Mouse (Mus musculus) inflammation-experienced regulatory T-cells, adult 6 months (primary cell): ENCODE data around the gene Nup153. TPM values are rescaled to one million over a fixed set of nuclear protein-coding genes. Genes with fewer than 3 reads are reported as not detected.
A peak's percentile ranks its signal among the peaks of the same experiment; 100 is the strongest.

Source experiments
- ATAC-seq: one replicate; pipeline ENCODE4 v1.8.0; 2017
- polyA plus RNA-seq, 3 experiments: library from polyadenylated mRNA; unstranded; fragments of 100-300 nt; shearing (Covaris generic); gene quantifications; one replicate each; pipeline ENCODE4 v1.2.1; 2017

Gene Nup153
- polyA plus RNA-seq, 3 experiments from 2014 or later = 45.4 to 74.4 (median 73.1) TPM

DNA sequence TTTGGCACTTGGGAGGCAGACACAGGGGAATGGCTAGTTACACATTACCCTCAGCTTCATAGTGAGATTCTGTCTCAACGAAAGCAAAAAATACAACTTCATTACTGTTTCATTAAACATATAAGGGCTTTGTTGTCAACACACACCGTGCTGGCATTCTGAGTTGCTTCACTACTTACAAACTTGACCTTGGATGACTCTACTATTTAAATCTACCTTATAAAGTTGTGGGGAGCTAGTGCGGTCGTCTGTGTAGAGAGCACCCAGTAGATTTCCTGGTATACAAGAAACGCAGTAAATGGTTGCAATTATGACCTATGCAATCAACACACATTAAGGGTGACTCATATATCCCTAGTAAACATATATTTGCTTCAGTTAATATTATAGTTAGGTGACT lies 671 bp upstream of the Nup153 start:
- ATAC-seq = peak; percentile 6

DNA sequence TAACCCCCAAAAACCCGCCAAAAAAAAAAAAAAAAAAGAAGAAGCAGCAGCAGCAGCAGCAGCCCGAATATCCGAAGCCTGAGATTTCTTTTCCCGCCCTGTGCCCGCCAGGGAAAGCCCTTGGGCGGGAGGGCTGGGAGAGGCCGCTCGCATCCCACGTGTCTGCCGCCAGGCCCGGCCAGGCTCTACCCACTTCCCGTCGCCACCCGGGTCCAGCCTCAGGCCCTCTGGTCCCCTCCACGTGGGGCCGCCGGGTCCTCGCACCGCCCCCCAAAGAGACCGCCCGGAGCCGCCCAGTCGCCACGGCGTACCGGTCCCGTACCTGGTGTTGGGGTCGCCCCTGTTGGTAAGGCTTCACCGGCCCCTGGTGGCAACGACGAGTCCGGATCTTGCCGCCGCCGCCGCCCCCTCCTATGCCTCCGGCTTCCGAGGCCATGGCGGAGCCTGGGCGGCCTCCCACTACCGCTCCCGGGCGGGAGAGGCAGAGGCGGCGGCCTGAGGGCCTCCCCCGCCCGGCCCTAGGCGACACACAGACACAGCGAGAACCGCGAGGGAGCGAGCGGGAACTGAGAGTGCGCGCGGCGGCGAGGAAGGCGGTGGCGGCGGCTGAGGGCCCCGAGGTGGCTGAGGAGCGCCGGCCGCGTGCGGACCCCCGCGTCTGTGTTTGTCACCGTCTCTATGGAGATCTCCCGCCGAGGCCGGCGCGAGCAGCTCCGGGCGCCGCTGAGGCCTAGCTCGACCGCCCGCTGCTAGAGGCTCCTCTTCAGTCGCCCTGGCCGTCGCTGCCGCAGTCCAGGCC lies 503 bp downstream of the Nup153 start:
- peak; percentile 47 for ATAC-seq

DNA sequence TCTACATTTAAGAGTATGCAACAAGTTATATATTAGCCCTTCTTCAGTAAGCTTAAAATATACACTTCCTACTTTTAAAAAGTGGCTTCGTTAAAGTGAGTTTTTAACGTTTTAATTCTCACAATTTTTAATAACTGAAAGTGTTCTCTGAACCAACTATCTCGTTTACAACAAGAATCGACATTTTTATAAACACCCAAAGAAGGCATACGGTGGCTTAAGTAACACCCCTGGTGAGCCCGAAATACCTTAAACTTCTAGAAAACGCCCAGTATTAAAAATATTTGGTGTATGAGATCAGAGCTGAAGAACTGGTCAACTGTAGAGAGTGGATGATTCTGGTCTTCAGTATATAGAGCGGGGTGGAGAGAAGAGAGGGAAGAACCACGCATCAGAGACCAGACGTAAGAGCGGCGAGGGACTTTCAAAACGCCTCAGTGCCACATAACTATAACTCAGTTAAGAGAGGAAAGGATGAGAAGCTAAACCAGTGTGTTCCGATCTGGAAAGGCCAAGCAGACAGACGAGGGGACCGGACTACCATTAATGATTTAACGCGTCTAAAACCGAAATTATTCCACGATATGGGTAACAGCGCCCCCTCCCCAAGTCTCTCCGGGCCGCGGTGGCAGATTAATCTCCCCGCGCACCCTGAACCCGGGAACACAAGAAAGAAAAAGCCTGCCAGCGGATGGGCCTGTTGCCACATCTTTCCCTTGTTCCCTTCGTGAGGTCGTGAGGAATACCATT lies 1.3 kb downstream of the Nup153 start:
- ATAC-seq = no peak

DNA sequence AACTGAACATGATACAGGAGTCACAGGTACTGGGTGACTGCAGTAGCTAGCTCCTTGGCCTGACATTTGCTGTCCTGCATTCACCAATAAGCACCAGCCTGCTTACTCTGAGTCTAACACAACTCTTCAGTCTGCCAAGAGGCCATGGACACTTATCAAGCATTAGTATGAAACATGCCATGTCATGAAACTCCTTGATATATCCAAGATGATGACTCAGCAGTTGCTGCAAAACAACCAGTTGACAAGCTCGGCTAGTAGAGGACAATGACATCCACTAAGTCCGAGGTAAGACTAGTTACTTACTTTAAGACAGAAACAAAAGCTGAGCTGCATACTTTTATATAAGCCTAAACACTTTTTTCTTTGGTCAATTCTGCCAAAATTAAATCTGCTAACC lies 2.5 kb downstream of the Nup153 start:
- peak; percentile 12 for ATAC-seq

DNA sequence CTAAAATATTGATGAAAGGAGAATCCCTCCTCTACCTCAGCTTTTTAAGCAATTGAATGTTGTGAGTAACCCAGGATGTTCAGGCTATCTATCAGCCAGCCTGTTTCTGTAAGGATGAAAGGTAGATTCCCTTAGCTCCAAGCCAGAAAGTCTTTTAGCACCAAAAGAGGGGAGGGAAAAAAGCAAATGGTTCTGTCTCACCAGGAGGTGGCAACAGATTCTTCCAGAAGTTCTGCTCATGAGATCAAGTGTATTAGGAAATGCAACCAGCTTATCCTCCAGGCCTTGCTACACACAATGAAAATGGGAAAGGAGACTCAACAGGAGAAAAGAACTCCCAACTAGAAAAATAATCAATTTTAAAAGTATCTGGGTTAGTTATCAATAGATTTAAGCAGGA lies 3.4 kb downstream of the Nup153 start:
- no peak for ATAC-seq

DNA sequence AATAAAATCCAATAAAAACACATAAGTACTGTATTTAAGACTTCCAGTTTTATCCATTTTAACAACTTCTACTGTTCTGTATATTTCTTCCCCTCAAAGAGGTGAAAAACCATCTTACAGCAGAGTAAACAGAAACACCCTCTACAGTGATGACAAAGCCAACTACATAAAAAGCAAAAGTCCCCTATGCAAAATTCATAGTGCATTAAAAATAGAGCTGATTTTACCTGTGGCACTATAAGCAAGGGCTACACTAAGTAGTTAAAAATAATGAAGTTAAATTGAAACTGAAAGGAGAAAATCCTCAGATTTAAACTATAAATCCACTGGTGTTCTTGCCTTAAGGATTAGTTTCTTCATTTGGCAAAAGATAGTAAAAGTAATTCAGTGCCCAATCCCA lies 6.7 kb downstream of the Nup153 start:
- peak; percentile 32 for ATAC-seq

DNA sequence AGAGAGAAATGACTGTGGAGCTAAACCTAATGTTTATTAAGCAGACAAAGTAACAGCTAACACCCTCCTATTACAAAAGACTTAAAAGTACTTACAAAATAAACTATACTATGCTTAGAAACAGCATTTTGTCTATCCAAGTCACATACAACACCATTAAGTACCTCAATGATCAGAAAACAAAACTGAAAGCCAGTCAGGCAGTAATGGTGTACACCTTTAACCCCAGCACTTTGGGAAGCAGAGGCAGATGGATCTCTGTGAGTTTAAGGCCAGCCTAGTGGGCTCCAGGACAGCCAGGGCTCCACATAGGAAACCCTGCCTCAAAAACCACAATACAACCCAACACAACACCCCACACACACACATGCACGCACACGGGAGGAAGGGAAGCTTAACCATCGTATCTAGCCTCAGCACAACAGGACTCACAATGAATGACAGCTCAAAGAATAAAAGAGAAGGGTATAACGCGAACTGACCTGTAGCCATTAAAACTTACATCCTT lies 8.8 kb downstream of the Nup153 start:
- ATAC-seq = peak; percentile 57

DNA sequence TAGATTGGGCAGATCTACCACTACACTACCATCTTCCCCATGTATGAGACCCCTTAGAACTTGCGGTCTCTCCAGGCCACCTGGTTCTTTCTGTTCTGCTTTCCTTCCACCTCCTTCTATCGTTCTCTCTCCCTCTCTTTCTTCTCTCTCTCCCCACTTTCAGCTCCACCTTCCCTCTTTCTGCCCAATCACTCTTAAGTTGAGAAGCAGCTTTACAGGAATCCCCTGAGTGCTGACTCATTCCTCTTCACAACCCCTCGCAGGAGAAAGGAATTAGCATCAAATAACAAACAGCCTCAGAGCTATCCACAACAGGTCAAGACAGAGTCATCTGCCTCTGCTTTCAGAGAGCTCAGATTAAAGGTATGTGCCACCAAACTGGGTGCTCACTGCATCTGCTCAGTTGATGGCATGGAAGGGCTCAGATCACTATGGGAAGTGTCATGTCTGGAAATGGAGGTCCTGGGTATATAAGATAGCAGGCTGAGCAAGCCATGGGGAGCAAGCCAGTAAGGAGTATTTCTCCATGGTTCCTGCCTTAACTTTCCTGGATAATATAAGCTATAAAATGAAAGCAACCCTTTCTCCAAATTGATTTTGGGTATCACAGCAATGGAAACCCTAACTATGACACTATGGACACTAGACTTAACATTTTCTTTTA lies 11.6 kb downstream of the Nup153 start:
- ATAC-seq = no peak

DNA sequence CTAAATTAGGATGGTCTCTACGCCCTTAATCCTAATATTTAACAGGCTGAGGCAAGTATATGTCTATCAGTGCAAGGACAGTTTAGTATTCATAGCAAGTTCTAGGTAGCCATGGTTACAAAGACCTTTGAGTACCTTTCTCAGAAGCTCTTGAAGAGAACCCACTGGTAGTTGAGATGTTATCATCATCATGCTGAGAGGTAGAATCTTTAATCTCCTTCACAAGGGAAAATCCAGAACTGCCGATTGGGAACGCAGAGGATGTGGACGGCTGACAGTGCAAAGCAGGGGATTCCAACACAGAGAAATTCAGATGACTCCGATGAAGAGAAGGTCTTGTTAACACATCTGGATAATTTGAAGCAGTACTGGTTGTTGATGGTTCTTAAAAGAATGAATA lies 14.3 kb downstream of the Nup153 start:
- peak; percentile 60 for ATAC-seq

DNA sequence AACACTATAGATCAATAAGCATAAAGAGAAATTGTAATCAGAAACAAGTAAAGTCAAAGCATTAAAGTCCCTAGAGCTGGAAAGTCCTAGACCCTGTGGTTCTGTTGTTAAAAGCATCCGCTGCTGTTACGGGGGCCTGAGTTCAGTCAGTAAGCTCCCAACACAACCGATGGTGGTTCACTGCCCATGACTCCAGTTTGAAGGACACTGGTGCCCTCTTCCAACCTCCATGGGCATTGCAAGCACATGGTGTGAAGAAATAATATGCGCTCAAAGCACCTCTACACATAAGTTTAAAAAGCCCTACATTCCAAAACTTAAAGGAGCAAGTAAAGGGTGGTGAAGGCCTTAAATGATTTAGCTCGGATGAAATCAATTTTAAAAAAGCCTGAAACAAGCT lies 24.6 kb downstream of the Nup153 start:
- ATAC-seq = no peak

DNA sequence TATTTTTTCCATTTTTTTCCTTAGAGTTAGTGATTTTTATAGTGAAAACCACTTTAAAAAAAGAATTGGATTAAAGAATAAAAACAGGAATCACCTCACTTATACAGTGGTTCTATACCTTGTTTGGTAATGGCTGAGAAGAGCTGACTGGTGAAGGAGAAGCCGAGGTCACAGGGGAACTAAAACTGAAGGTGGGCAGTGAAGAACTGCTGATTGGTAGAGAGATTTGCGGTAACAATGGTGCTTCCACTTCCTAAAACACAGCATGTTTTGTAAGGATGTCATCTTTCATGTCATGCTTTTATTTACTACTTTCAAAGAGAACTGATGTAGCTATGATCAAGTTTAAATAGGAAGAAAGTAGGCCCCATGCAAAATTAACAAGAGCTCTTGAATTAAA lies 26.3 kb downstream of the Nup153 start:
- ATAC-seq = no peak

DNA sequence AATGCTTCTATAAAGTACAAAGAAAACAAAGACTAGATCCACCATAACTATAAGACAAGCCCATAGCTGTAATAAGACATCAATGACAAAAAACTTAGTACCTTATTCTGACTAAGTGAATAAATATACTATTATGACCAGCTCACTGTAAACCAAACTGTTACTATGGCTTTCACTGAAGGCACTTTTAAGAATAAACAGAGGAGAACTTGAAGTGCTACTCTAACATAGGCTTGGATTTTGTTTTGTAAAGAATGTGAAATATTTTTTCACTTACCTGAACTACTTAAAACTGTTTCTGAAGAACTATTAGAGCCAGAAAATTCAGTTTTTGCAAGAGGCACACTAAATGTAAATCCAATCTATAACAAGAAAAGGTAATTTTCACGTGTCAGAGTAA lies 28.4 kb downstream of the Nup153 start:
- ATAC-seq = no peak

DNA sequence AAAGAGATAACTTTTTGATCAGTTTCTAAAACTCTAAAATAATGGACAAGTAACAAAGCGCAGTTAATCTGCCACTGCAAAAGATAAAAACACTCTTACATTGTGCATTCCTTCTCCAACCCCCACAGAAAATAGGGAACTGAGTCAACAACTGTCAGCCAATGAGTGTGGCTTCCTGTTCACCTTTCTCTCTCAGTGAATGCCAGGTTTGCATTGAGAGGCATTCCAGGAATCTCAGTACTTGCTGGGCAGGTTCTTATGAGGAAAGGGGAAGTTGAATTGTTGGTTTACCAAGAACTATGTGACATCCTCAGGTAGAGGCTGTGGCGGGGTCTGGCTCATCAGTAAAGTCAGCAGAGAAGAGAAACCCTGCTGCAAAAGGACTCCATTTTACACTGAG lies 31.0 kb downstream of the Nup153 start:
- ATAC-seq = peak; percentile 37

DNA sequence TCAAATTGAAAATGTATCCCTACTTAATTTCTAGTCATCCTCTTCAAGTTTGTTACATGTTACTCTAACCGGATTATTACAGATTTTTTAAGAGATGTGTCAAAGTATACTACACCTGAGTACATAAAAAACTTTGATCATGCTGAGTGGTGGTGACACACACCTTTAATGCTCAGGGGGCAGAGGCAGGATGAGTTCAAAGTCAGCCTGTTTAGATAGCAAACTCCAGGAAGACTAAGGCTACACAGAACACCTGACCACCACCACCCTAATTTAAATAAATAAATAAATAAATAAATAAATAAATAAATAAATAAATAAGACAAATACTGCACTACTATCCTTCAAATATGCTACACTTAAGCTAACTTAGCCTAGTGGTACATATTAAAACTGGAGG lies 31.8 kb downstream of the Nup153 start:
- ATAC-seq = no peak

DNA sequence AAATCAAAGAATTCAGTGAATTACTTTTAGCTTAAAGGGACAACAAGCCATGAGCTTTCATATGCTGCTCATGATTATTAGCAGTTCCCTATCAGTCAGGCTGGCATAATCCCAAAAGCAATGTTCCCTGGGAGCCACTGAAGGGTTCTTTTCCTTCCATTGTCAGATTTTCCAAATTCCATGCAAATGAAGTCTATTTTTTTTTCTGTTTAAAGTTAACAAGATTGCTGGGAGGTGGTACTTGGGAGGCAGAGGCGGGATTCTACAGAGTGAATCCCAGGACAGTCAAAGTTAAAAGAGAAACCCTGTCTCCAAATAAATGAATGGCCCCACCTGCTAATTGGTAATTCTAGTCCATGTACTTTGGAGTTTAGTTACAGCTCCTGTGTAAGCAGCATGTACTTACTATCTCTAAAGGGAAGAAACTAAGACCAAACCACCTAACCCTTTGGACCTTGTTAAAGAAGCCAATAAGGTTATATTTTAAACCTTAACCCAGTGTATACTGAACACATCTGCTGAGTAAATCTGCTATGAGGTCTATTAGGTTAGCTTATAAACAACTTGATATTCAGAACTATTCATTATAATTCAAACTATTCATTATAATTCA lies 32.3 kb downstream of the Nup153 start:
- no peak for ATAC-seq

DNA sequence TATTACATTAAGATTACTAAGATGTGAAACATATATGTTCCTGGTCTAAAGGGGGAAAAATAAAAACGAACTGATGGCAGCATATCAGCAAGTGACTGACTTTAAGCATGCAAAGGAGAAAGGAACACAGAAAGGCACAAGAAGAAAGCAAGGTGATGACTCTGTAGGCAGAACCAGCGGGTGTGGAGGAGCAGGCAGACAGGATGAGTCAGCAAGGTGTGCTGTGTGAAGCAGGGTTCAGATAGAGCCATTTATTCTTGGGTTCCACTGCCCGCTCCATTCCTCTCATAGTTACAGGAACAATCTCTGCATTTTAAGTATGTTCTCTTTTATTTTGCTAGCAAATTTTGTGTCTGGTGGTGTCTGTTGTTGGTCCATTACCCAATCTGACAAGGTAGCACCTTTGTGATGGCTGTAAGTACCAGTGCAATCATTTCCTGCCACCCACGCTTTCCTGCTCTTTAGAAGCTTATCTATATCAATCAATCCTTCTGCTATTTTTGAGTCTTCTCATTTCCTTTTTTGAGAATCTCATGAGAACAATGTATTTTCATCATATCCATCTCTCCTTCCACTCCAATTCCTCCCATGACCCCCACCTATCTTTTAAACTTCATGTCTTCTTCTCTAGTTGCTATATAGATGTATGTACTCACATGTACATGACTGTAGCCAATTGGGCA lies 37.0 kb downstream of the Nup153 start:
- peak; percentile 93 for ATAC-seq

DNA sequence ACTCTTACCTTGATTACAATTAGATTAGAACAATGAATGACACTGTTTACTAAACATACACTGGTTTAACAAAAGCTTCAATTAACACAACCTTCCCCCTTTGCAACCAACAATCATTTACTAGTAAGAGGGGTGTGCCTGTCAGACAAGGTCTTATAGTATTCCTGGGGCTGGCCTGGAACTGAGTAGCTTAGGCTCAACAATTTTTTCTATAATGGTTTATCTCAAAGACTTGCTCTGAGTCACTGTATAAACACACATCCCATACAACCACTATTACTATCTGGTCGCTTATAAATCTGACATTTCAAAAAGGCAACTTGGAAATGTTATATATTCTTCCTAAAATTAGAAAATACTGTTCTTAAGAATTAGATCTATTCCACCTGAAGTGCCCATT lies 44.4 kb downstream of the Nup153 start:
- ATAC-seq = no peak

DNA sequence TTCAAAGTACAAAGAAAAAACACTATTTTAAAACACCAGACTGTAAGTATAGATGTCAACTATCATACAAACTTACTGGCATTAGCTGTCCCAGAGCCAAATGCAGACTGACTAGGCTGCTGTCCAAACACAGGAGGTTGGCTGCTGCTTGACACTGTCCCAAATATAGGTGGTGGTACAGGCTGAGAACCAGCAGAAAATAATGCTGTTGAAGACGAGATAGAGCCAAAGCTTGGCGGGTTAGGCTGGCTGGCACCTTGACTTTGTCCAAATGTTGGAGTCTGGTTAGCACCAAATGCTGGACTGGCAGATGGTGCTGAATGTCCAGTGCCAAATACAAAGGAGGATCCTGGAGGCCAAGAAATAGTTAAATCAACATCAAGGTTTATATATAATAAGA lies 44.8 kb downstream of the Nup153 start:
- no peak for ATAC-seq

DNA sequence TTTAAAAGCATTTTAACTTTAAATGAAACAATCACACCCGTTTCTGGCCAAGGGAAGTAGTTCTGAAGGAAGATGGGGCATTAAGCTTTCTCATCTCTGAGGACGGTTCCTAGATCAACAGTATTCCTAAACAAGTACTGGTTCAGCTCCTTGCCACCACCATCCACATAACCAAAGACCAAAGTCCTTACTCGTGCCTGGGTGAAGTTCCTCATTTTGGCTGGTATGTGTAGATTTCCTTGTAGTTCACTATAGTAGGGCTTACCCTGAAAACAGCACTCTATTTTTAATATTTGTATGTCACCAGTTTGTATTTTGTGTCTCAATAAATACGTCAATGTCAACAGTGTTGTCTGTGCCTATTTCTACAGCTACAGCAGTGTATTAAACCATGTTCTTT lies 50.0 kb downstream of the Nup153 start:
- ATAC-seq = no peak

DNA sequence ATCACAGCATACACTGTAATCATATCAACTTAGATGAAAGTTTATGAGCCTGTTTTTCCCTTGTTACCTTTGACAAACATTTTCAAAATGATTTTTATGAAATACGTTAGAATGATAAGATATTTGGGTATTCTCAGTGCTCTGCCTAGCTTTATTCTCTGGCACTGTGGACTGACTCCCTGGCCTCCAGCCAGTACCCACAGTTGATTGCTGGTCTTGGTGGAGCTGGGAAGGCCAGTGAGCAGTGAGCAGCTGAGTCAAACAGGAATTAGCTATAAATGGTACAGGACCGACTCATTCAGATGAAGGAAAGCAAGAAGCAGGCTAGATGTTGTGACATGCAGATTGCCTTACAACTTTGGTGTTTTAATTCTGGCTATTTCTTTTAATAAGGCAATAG lies 53.1 kb downstream of the Nup153 start:
- no peak for ATAC-seq

DNA sequence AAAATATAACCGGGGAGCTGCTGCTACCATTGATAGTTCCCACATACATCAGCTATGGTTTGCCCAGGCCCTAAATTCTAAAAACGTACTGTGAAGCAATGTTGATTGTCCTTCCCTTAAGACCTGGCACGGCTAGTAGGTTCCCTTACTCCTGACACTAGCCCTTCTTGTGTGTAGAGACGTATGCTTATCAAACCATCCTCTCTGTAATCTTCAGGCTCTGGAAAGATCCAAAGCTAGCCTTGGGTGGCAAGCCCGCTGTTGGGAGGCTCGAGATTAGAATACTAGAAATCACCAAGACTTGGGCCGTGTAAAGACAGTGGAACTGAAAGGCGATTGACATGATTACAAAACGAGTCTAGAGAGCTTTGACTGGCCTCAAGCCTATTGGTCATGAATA lies 57.2 kb downstream of the Nup153 start:
- ATAC-seq = no peak

DNA sequence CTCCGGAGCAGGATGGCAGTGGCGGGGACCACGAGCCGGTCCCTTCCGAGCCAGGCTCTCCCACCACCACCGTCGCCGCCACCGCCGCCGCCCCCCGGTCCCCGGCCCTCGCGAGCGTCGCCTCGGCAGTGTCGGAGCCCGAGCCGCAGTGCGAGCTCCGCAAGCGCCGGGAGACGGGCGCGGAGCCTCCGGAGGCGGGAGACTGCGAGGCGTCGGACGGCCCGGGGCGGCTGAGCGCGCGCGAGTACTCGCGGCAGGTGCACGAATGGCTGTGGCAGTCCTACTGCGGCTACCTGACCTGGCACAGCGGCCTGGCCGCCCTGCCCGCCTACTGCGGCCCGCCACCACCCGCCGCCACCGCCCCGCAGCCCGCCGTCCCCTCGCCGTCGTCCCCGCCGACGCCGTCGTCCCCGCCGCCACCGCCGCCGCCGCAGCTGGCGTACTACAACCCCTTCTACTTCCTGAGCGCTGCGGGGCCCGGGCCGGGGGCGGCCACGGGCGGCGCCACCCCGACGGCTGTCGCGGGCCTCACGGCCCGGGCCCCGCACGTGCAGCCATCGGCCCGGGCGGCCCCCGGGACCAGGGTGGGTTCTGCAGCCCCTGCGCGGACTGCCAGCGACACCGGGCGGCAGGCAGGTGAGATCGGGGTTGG lies 58.0 kb downstream of the Nup153 start:
- ATAC-seq = peak; percentile 31
